Mouse (Mus musculus): ENCODE results near the gene Emb. TPM values are rescaled to one million over a fixed set of nuclear protein-coding genes. Genes with fewer than 3 reads are reported as not detected.

Gene Emb
- polyA plus RNA-seq, 2 experiments, result 10.6 to 20.9 TPM

GRCm38 (mm10) chr13:117284036-117284435 lies 75.7 kb downstream of the Emb start:
- H3K9ac ChIP-seq (replicated peaks), result no peak overlapping the region
- no peaks in the 10 kb centered on the region for H3K36me3 ChIP-seq (replicated peaks; ENCODE audit: control insufficient read depth, insufficient read depth, low read depth)
- H3K4me1 ChIP-seq (replicated peaks; ENCODE audit: control insufficient read depth in 2 of 2, insufficient read depth in 2 of 2, low read length in 1 of 2), result no peaks in the 10 kb centered on the region
- H3K4me3 ChIP-seq (ENCODE audit: insufficient read depth in 1 of 2, low read depth in 2 of 2, low read length in 2 of 2), result no peak overlapping the region
- H3K4me2 ChIP-seq (ENCODE audit: low read depth), result no peak overlapping the region
- no peak for ATAC-seq (ENCODE audit: insufficient read depth)
- DNase-seq (ENCODE audit: low read depth in 3 of 3, low spot score in 3 of 3), result no peak
- no peaks in the 10 kb centered on the region for H3K9me3 ChIP-seq (ENCODE audit: control insufficient read depth, low read length)
- 15% methylated on average over 4 of the region's 4 CpGs for WGBS (ENCODE audit: insufficient replicate concordance)
- no peaks in the 10 kb centered on the region for H3K27me3 ChIP-seq (ENCODE audit: control insufficient read depth, insufficient read depth, low read length)
- TF ChIP-seq CTCF (IDR thresholded peaks at IDR 0.05; ENCODE audit: low read depth) (no peak), EP300 (IDR thresholded peaks at IDR 0.05; ENCODE audit: low read depth) (no peak)
- H3K27ac ChIP-seq, result no peak overlapping the region

- no peak overlapping the region for H3K9ac ChIP-seq (replicated peaks)
- DNase-seq (ENCODE audit: low read depth in 3 of 3, low spot score in 3 of 3) (no peak), ATAC-seq (ENCODE audit: insufficient read depth) (no peak)
- H3K27ac ChIP-seq, result no peak overlapping the region
- 0 out of 4 replicates have a peak, but pooled peaks cover 0 to 1% of the 10 kb centered on the region in 2 experiments for H3K4me1 ChIP-seq (replicated peaks; ENCODE audit: control insufficient read depth in 2 of 2, insufficient read depth in 2 of 2, low read length in 1 of 2)
- TF ChIP-seq CTCF (IDR thresholded peaks at IDR 0.05; ENCODE audit: low read depth), result no peak
- no peak for TF ChIP-seq EP300 (IDR thresholded peaks at IDR 0.05; ENCODE audit: low read depth)
- no peak overlapping the region for H3K4me3 ChIP-seq (ENCODE audit: insufficient read depth in 1 of 2, low read depth in 2 of 2, low read length in 2 of 2)
- no peaks in the 10 kb centered on the region for H3K27me3 ChIP-seq (ENCODE audit: control insufficient read depth, insufficient read depth, low read length)
- no peak overlapping the region for H3K4me2 ChIP-seq (ENCODE audit: low read depth)
- H3K36me3 ChIP-seq (replicated peaks; ENCODE audit: control insufficient read depth, insufficient read depth, low read depth), result no peaks in the 10 kb centered on the region
- 61% methylated on average over 2 of the region's 2 CpGs for WGBS (ENCODE audit: insufficient replicate concordance)
- no peaks in the 10 kb centered on the region for H3K9me3 ChIP-seq (ENCODE audit: control insufficient read depth, low read length)
These were observed 78.6 kb downstream of the Emb start for GRCm38 (mm10) chr13:117286939-117287338.

- ATAC-seq (ENCODE audit: insufficient read depth), result no peak
- H3K27ac ChIP-seq, result no peak overlapping the region
- 0 out of 4 replicates have a peak, but pooled peaks cover 0 to 1% of the 10 kb centered on the region in 2 experiments for H3K4me1 ChIP-seq (replicated peaks; ENCODE audit: control insufficient read depth in 2 of 2, insufficient read depth in 2 of 2, low read length in 1 of 2)
- no peaks in the 10 kb centered on the region for H3K27me3 ChIP-seq (ENCODE audit: control insufficient read depth, insufficient read depth, low read length)
- no peak overlapping the region for H3K9ac ChIP-seq (replicated peaks)
- no peak for DNase-seq (ENCODE audit: low read depth in 3 of 3, low spot score in 3 of 3)
- TF ChIP-seq CTCF (IDR thresholded peaks at IDR 0.05; ENCODE audit: low read depth) (peak; percentile 46; the same call in 1 of the 2 replicates), EP300 (IDR thresholded peaks at IDR 0.05; ENCODE audit: low read depth) (no peak)
- H3K9me3 ChIP-seq (ENCODE audit: control insufficient read depth, low read length), result no peaks in the 10 kb centered on the region
- 76% methylated on average over 6 of the region's 6 CpGs for WGBS (ENCODE audit: insufficient replicate concordance)
- H3K4me2 ChIP-seq (ENCODE audit: low read depth), result no peak overlapping the region
- H3K36me3 ChIP-seq (replicated peaks; ENCODE audit: control insufficient read depth, insufficient read depth, low read depth), result no peaks in the 10 kb centered on the region
- H3K4me3 ChIP-seq (ENCODE audit: insufficient read depth in 1 of 2, low read depth in 2 of 2, low read length in 2 of 2), result no peak overlapping the region
These were observed 79.1 kb downstream of the Emb start for GRCm38 (mm10) chr13:117287400-117287799.

GRCm38 (mm10) chr13:117289494-117290270 lies 81.3 kb downstream of the Emb start:
- Histone ChIP-seq H3K9ac (replicated peaks) (no peak overlapping the region), H3K27me3 (ENCODE audit: control insufficient read depth, insufficient read depth, low read length) (no peaks in the 10 kb centered on the region), H3K27ac (no peak overlapping the region), H3K9me3 (ENCODE audit: control insufficient read depth, low read length) (no peaks in the 10 kb centered on the region), H3K4me3 (ENCODE audit: insufficient read depth in 1 of 2, low read depth in 2 of 2, low read length in 2 of 2) (no peak overlapping the region), H3K36me3 (replicated peaks; ENCODE audit: control insufficient read depth, insufficient read depth, low read depth) (no peaks in the 10 kb centered on the region), H3K4me1 (replicated peaks; ENCODE audit: control insufficient read depth in 2 of 2, insufficient read depth in 2 of 2, low read length in 1 of 2) (0 out of 4 replicates have a peak, but pooled peaks cover 0 to 1% of the 10 kb centered on the region in 2 experiments), H3K4me2 (ENCODE audit: low read depth) (peak overlapping the region; percentile 3)
- TF ChIP-seq CTCF (IDR thresholded peaks at IDR 0.05; ENCODE audit: low read depth), result peak; percentile 72
- TF ChIP-seq EP300 (IDR thresholded peaks at IDR 0.05; ENCODE audit: low read depth), result no peak
- WGBS (ENCODE audit: insufficient replicate concordance), result 24% methylated on average over 17 of the region's 17 CpGs
- ATAC-seq (ENCODE audit: insufficient read depth) (no peak), DNase-seq (ENCODE audit: low read depth in 3 of 3, low spot score in 3 of 3) (peak in 2 of 3 experiments; percentile 17 to 23)

GRCm38 (mm10) chr13:117311446-117312225 lies 103.3 kb downstream of the Emb start:
- no peaks in the 10 kb centered on the region for H3K9me3 ChIP-seq (ENCODE audit: control insufficient read depth, low read length)
- no peak overlapping the region for H3K9ac ChIP-seq (replicated peaks)
- H3K4me1 ChIP-seq (replicated peaks; ENCODE audit: control insufficient read depth in 2 of 2, insufficient read depth in 2 of 2, low read length in 1 of 2), result no peaks in the 10 kb centered on the region
- no peak overlapping the region for H3K4me3 ChIP-seq (ENCODE audit: insufficient read depth in 1 of 2, low read depth in 2 of 2, low read length in 2 of 2)
- H3K27ac ChIP-seq, result no peak overlapping the region
- ATAC-seq (ENCODE audit: insufficient read depth) (no peak), DNase-seq (ENCODE audit: low read depth in 3 of 3, low spot score in 3 of 3) (peak in 2 of 3 experiments; percentile 10 to 13)
- H3K36me3 ChIP-seq (replicated peaks; ENCODE audit: control insufficient read depth, insufficient read depth, low read depth), result no peaks in the 10 kb centered on the region
- 20% methylated on average over 24 of the region's 24 CpGs for WGBS (ENCODE audit: insufficient replicate concordance)
- peak; percentile 87 for TF ChIP-seq CTCF (IDR thresholded peaks at IDR 0.05; ENCODE audit: low read depth)
- no peak for TF ChIP-seq EP300 (IDR thresholded peaks at IDR 0.05; ENCODE audit: low read depth)
- H3K4me2 ChIP-seq (ENCODE audit: low read depth), result no peak overlapping the region
- no peaks in the 10 kb centered on the region for H3K27me3 ChIP-seq (ENCODE audit: control insufficient read depth, insufficient read depth, low read length)

Other genes with a start within 250 kb of the Emb start
- 2.2 and 3.2 TPM in 2 replicates for gene Parp8, start 183.0 kb upstream of the Emb start, polyA plus RNA-seq (2012; rRNA removed)
- 1.7 and 2.0 TPM in 2 replicates for gene Parp8, start 183.0 kb upstream of the Emb start, polyA plus RNA-seq (2014; fragmentation: Nextera tagmentation; extraction: Ambion mirVana)
- gene Gm17509, start 12.5 kb downstream of the Emb start, polyA plus RNA-seq (2012; rRNA removed), result 0.02 and 0.07 TPM in 2 replicates
- gene Gm17509, start 12.5 kb downstream of the Emb start, polyA plus RNA-seq (2014; fragmentation: Nextera tagmentation; extraction: Ambion mirVana), result not detected in 2 replicates